Mouse (Mus musculus): Measurements from ENCODE around the gene Abl1. TPM values are rescaled to one million over a fixed set of nuclear protein-coding genes. Genes with fewer than 3 reads are reported as not detected.

Gene Abl1
- polyA plus RNA-seq (2011; ENCODE audit: insufficient read depth, insufficient read length, low replicate concordance, missing spikeins) = 24.3 and 35.0 TPM in 2 replicates

- TF ChIP-seq CTCF (IDR thresholded peaks at IDR 0.05; ENCODE audit: control insufficient read depth, insufficient read depth, low read length) (peak; percentile 23; the same call in 1 of the 2 replicates), POLR2A (IDR thresholded peaks at IDR 0.05; ENCODE audit: borderline replicate concordance, control insufficient read depth, low read depth, low read length) (no peak)
- WGBS = under 1% methylated on average over 64 of the region's 64 CpGs
- Histone ChIP-seq H3K27ac (ENCODE audit: control insufficient read depth, insufficient read depth, low read depth, low read length, poor library complexity) (peak within 1 kb of the TSS; percentile 88), H3K4me1 (ENCODE audit: control insufficient read depth, insufficient read depth, low read length) (peaks cover 2% of the 10 kb centered on the region; the same call in 1 of the 2 replicates), H3K4me3 (replicated peaks; ENCODE audit: control insufficient read depth, low read depth, low read length) (peak within 1 kb of the TSS; percentile 84)
These were observed at the start of gene Abl1 for GRCm38 (mm10) chr2:31688074-31688925. Gene Abl1, plus strand, starts transcription at chr2:31688376.

GRCm38 (mm10) chr2:31638581-31639465 lies 49.4 kb upstream of the Abl1 start:
- Histone ChIP-seq H3K4me3 (replicated peaks; ENCODE audit: control insufficient read depth, low read depth, low read length) (no peak overlapping the region), H3K4me1 (ENCODE audit: control insufficient read depth, insufficient read depth, low read length) (no peaks in the 10 kb centered on the region), H3K27ac (ENCODE audit: control insufficient read depth, insufficient read depth, low read depth, low read length, poor library complexity) (no peak overlapping the region)
- 7% methylated on average over 34 of the region's 34 CpGs for WGBS
- TF ChIP-seq CTCF (IDR thresholded peaks at IDR 0.05; ENCODE audit: control insufficient read depth, insufficient read depth, low read length) = no peak
- no peak for TF ChIP-seq POLR2A (IDR thresholded peaks at IDR 0.05; ENCODE audit: borderline replicate concordance, control insufficient read depth, low read depth, low read length)

GRCm38 (mm10) chr2:31639466-31639760 lies 48.8 kb upstream of the Abl1 start:
- TF ChIP-seq POLR2A (IDR thresholded peaks at IDR 0.05; ENCODE audit: borderline replicate concordance, control insufficient read depth, low read depth, low read length) (no peak), CTCF (IDR thresholded peaks at IDR 0.05; ENCODE audit: control insufficient read depth, insufficient read depth, low read length) (no peak)
- Histone ChIP-seq H3K4me3 (replicated peaks; ENCODE audit: control insufficient read depth, low read depth, low read length) (no peak overlapping the region), H3K27ac (ENCODE audit: control insufficient read depth, insufficient read depth, low read depth, low read length, poor library complexity) (no peak overlapping the region), H3K4me1 (ENCODE audit: control insufficient read depth, insufficient read depth, low read length) (no peaks in the 10 kb centered on the region)
- WGBS = 8% methylated on average over 13 of the region's 13 CpGs

GRCm38 (mm10) chr2:31639901-31640608 lies 48.1 kb upstream of the Abl1 start, which contains the start of gene Prdm12:
Gene Prdm12, plus strand, starts transcription at chr2:31640037.
- no peaks in the 10 kb centered on the region for H3K4me1 ChIP-seq (ENCODE audit: control insufficient read depth, insufficient read depth, low read length)
- H3K27ac ChIP-seq (ENCODE audit: control insufficient read depth, insufficient read depth, low read depth, low read length, poor library complexity) = no peak within 1 kb of the TSS
- H3K4me3 ChIP-seq (replicated peaks; ENCODE audit: control insufficient read depth, low read depth, low read length) = no peak within 1 kb of the TSS
- 5% methylated on average over 41 of the region's 41 CpGs for WGBS
- TF ChIP-seq CTCF (IDR thresholded peaks at IDR 0.05; ENCODE audit: control insufficient read depth, insufficient read depth, low read length) (no peak), POLR2A (IDR thresholded peaks at IDR 0.05; ENCODE audit: borderline replicate concordance, control insufficient read depth, low read depth, low read length) (no peak)

GRCm38 (mm10) chr2:31640609-31641507 lies 47.3 kb upstream of the Abl1 start:
- Histone ChIP-seq H3K4me1 (ENCODE audit: control insufficient read depth, insufficient read depth, low read length) (no peaks in the 10 kb centered on the region), H3K4me3 (replicated peaks; ENCODE audit: control insufficient read depth, low read depth, low read length) (no peak overlapping the region), H3K27ac (ENCODE audit: control insufficient read depth, insufficient read depth, low read depth, low read length, poor library complexity) (no peak overlapping the region)
- no peak for TF ChIP-seq CTCF (IDR thresholded peaks at IDR 0.05; ENCODE audit: control insufficient read depth, insufficient read depth, low read length)
- TF ChIP-seq POLR2A (IDR thresholded peaks at IDR 0.05; ENCODE audit: borderline replicate concordance, control insufficient read depth, low read depth, low read length) = no peak
- WGBS = 1% methylated on average over 48 of the region's 48 CpGs

GRCm38 (mm10) chr2:31641508-31641830 lies 46.7 kb upstream of the Abl1 start:
- TF ChIP-seq CTCF (IDR thresholded peaks at IDR 0.05; ENCODE audit: control insufficient read depth, insufficient read depth, low read length) (no peak), POLR2A (IDR thresholded peaks at IDR 0.05; ENCODE audit: borderline replicate concordance, control insufficient read depth, low read depth, low read length) (no peak)

GRCm38 (mm10) chr2:31641929-31642328 lies 46.2 kb upstream of the Abl1 start:
- 11% methylated on average over 18 of the region's 18 CpGs for WGBS

More at GRCm38 (mm10) chr2:31641508-31641830, 46.7 kb upstream of the Abl1 start:
- Histone ChIP-seq H3K27ac (ENCODE audit: control insufficient read depth, insufficient read depth, low read depth, low read length, poor library complexity) (no peak overlapping the region), H3K4me3 (replicated peaks; ENCODE audit: control insufficient read depth, low read depth, low read length) (no peak overlapping the region), H3K4me1 (ENCODE audit: control insufficient read depth, insufficient read depth, low read length) (no peaks in the 10 kb centered on the region)
- WGBS = 2% methylated on average over 11 of the region's 11 CpGs

More at GRCm38 (mm10) chr2:31641929-31642328, 46.2 kb upstream of the Abl1 start:
- H3K27ac ChIP-seq (ENCODE audit: control insufficient read depth, insufficient read depth, low read depth, low read length, poor library complexity) = no peak overlapping the region
- no peaks in the 10 kb centered on the region for H3K4me1 ChIP-seq (ENCODE audit: control insufficient read depth, insufficient read depth, low read length)
- TF ChIP-seq CTCF (IDR thresholded peaks at IDR 0.05; ENCODE audit: control insufficient read depth, insufficient read depth, low read length) (no peak), POLR2A (IDR thresholded peaks at IDR 0.05; ENCODE audit: borderline replicate concordance, control insufficient read depth, low read depth, low read length) (no peak)
- H3K4me3 ChIP-seq (replicated peaks; ENCODE audit: control insufficient read depth, low read depth, low read length) = no peak overlapping the region
